Mouse (Mus musculus): ENCODE measurements around the gene Ccdc9. TPM values are rescaled to one million over a fixed set of nuclear protein-coding genes. Genes with fewer than 3 reads are reported as not detected.

The Ccdc9 gene
- total and polyA plus RNA-seq, 3 experiments, result 63.6 to 97.1 TPM; not detected in 1

GRCm38 (mm10) chr7:16294837-16295236 lies 8.2 kb upstream of the Ccdc9 start (continued):
- TF ChIP-seq USF1 (IDR thresholded peaks at IDR 0.05; ENCODE audit: low read depth, low read length) (0 out of 2 replicates have a peak, but pooled peaks have one; percentile 9), TAL1 (IDR thresholded peaks at IDR 0.05; ENCODE audit: low read length) (peak; percentile 98), MYC (IDR thresholded peaks at IDR 0.05; ENCODE audit: low read depth, low read length) (peak; percentile 59; the same call in 1 of the 2 replicates), POLR2A (IDR thresholded peaks at IDR 0.05; ENCODE audit: control insufficient read depth in 1 of 2, insufficient read depth in 1 of 2, low read depth in 1 of 2, low read length in 2 of 2, poor library complexity in 1 of 2) (no peak), RAD21 (IDR thresholded peaks at IDR 0.05; ENCODE audit: low read depth, low read length) (peak; percentile 95), ZMIZ1 (IDR thresholded peaks at IDR 0.05; ENCODE audit: low read depth, low read length) (no peak), ZNF384 (IDR thresholded peaks at IDR 0.05; ENCODE audit: low read depth, low read length) (peak; percentile 13; the same call in 1 of the 2 replicates), ZKSCAN1 (IDR thresholded peaks at IDR 0.05; ENCODE audit: low read depth, low read length) (no peak), EP300 (IDR thresholded peaks at IDR 0.05; ENCODE audit: low read depth in 1 of 2, low read length in 2 of 2) (peak; percentile 90 to 100), MXI1 (IDR thresholded peaks at IDR 0.05; ENCODE audit: low read depth, low read length) (peak; percentile 78), POLR2AphosphoS2 (IDR thresholded peaks at IDR 0.05; ENCODE audit: low read length) (peak; percentile 46; the same call in 1 of the 2 replicates), ZC3H11A (IDR thresholded peaks at IDR 0.05; ENCODE audit: low read depth, low read length) (peak; percentile 86), GABPA (IDR thresholded peaks at IDR 0.05; ENCODE audit: low read depth, low read length) (no peak), CTCF (IDR thresholded peaks at IDR 0.05 in 2 of 3, conservative IDR thresholded peaks at IDR 0.05 in 1 of 3; ENCODE audit: control insufficient read depth in 1 of 3, insufficient read depth in 1 of 3, low read depth in 2 of 3, low read length in 3 of 3, poor library complexity in 1 of 3, severe bottlenecking in 1 of 3) (peak; percentile 63 to 97 (median 97); a peak in 5 of 6 replicates), SMC3 (IDR thresholded peaks at IDR 0.05; ENCODE audit: low read depth, low read length) (peak; percentile 81), MYB (IDR thresholded peaks at IDR 0.05; ENCODE audit: low read depth, low read length) (no peak; the same call in 1 of the 2 replicates), MEF2A (IDR thresholded peaks at IDR 0.05; ENCODE audit: extremely low read depth, insufficient replicate concordance, low read depth, low read length, poor library complexity, severe bottlenecking) (peak; percentile 7; the same call in 1 of the 2 replicates), CHD1 (IDR thresholded peaks at IDR 0.05; ENCODE audit: low read depth, low read length) (0 out of 2 replicates have a peak, but pooled peaks have one; percentile 21), CHD2 (IDR thresholded peaks at IDR 0.05; ENCODE audit: low read length) (no peak), TCF12 (IDR thresholded peaks at IDR 0.05; ENCODE audit: low read depth, low read length) (peak; percentile 99), ELF1 (IDR thresholded peaks at IDR 0.05; ENCODE audit: low read depth, low read length) (peak; percentile 60), MAX (IDR thresholded peaks at IDR 0.05; ENCODE audit: low read length) (peak; percentile 26), USF2 (IDR thresholded peaks at IDR 0.05; ENCODE audit: borderline replicate concordance in 1 of 2, insufficient read depth in 1 of 2, low read depth in 1 of 2, low read length in 2 of 2) (no peak), ETS1 (IDR thresholded peaks at IDR 0.05; ENCODE audit: low read depth, low read length) (peak; percentile 98), GATA1 (IDR thresholded peaks at IDR 0.05; ENCODE audit: low read depth, low read length) (peak; percentile 93), POLR2AphosphoS5 (IDR thresholded peaks at IDR 0.05; ENCODE audit: borderline replicate concordance, low read depth, low read length) (no peak), KAT2A (conservative IDR thresholded peaks at IDR 0.05; ENCODE audit: low read depth, low read length) (peak; percentile 50)
